Mouse (Mus musculus) right cerebral cortex, adult 2 months (tissue): ENCODE data around the gene Zscan21.
"Not testable (repeated sequence)": the region's sequence is repeated elsewhere in the genome, so short reads cannot be mapped to it uniquely, and the experiment has no call there.

Experiments used
- DNase-seq, 2 experiments: peaks; one replicate each; pipeline ENCODE4 v3.0.0; 2021 to 2022; ENCODE audit warnings: low spot score in 2 of 2

The Zscan21 gene

DNA sequence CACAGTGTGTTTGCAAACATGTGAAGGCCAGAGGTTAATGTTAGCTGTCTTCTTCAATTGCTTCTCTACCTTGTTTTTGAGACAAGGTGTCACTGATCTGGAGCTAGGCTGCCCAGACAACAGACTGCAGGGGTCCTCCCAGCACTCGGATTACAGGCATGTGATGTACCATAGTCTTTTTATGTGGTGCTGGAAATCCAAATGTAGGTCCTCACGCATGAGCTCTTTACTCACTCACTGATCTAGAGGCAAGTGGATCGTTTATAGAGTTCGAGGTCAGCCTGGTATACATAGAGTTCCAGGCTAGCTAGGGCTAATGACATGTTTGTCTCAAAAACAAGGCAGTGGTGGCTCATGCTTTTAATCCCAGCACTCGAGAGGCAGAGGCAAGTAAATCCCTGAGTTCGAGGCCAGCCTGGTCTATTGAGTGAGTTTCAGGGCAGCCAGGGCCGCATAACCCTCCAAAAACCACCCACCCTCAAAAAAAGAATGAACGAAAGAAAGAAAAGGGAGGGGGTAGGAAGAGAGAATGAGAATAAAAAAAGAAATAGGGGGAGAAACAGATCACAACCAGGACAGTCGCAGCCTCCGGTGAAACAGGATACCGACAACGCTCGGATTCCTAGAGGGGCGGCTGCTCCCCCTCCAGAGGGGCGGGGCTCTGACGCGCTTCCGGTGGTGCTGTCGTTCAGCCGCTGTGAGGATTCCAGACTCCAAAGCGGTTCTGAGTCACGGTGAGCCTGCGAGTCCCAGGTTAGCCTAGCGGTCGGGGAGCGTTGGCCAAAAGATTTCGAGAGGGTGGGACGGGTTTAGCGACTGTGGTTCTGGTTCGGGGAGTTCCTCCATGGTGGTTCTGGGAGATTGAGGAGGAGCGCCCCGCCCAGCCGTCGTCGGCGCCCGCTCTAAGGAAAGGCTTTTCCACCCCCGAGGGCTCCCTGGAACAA is at the start of gene Zscan21:
TSS of gene Zscan21 (plus strand) at position 649 of the 944 bp plus-strand sequence.
- peak; percentile 86 to 92 for DNase-seq

DNA sequence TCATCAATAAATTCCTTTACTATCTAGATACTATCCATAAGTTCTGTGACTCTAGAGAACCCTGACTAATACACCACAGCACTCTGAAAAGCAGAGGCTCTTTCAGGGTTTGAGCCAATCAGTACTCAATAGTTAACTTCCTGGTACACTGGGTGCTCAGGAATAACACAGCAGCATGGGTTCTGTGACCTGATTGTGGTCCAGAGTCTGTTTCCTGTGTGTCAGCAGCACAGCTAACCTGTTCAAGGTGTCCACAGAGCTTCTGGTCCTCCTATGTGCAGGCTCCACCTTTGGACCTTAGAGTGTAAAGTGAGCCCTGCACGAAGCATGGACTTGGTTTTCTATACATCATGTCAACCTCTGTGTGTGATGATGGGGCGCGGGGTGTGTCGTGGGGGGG is 42.9 kb upstream of the Zscan21 start:
- no peak for DNase-seq

DNA sequence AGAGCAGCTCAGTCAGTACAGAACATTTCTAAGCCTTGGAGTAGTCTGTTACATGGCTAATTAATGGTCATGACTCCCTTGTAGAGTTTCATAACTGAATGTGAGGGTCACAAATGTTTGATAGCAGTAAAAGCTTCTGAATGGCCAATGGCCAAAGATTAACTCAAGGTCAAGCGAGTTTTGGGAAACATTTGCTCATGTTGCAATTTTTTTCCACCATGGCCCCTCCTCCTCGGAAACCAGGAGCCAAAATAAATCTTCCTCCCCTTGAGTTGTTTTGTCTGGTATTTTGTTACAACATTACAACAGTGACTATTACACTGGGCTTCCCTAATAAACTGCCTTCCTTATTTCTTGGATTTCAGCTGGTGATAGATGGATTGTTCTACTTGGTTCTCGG is 41.0 kb upstream of the Zscan21 start:
- no peak for DNase-seq

DNA sequence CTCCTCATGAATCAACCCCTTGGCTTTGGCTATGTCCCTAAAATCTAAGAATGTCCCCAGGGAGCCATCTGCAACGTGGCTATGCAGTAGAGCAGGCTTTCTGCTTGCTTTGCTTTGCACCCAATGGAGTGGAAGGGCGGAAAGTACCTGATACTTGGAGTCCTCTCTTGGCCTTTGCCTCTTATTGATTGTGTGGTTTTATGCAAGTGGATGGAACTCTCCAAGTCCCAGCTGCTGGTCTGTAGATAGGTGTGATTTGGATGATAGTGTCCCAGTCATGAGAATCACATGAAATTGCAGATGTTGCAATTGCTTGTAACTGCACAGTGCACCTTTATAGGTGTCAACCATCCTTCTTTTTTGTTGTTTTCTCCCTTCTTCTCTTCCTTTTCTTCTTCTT is 40.6 kb upstream of the Zscan21 start:
- DNase-seq, result no peak

DNA sequence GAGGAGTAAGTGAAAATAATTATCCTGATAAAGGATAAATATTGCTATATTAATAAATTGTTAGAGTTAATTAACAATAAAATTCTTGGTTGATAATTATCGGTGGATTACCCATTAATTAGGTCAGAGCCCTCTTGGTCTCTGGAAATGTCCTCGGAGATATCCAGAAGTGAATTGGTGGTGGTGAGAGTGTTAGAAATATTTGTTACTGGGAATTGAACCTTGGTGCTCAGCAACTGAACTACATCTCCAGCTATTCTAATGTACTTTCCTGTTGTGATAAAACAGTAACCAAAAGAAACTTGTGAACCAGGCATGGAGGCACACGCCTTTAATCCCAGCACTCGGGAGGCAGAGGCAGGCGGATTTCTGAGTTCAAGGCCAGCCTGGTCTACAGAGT is 36.2 kb upstream of the Zscan21 start:
- DNase-seq, result no peak

DNA sequence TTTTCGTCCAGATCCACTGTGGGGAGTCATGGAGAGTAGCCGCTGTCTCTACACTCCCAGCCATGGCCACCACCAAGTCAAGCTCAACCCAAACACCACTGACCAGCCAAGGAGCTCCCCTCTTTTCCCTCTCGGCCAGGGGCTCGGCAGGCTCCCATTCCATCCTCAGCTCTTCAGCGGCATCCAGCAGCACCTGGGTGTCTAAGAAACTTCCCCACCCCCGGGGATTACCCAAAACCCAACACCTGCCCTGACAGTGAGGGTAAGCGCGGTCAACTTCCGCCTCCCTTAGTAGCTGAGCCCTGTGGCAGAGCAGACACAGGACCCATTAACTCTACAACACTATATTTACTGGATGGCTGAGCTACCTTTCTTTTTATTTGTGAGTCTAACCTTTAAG is 35.3 kb upstream of the Zscan21 start:
- DNase-seq, result no peak

DNA sequence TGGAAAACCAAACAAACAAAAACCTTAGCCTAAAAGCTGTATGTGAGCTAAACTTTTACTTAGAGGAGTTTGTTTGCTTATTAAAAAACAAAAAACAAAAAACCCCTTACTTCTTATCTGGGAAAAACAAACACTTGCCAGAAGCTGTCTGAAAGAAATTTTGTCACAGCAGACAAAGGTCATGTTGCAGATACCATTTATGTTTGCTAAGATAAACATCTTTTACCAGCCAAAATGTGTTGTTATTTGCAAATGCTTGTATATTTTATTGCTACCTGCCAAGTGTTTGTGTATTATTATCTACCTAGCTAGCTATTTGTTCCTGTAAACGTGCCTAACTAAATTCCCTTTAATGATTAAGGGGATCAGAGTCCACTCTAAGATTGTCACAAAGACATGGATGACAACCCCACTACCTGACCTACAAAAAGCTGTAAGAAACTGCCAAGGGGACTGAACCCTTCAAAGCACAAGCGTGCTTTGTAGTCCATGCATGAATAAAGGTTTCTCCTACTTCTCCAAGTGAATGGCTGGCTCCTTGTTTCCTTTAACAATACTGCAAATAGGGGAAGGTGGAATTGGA is 33.3 kb upstream of the Zscan21 start:
- DNase-seq, result no peak

DNA sequence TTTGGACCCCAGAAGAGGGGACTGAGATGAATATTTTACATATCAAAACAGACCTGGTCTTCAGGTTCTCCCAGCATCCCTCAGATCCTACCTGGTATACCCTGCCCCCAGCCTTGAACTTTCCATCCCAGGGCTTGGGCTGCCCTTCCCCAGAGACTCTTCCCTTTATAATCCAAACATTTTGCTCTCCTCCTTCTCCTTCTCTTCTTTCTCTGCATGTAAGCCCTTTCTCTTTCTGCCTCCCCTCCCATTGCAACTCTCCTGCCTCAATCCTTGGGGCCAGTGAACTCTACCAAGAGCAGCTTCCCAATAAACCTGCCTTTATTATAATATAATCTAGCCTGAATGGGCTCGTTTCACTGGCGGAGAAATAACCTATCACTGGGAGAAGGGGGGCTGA is 32.8 kb upstream of the Zscan21 start:
- DNase-seq, result no peak

DNA sequence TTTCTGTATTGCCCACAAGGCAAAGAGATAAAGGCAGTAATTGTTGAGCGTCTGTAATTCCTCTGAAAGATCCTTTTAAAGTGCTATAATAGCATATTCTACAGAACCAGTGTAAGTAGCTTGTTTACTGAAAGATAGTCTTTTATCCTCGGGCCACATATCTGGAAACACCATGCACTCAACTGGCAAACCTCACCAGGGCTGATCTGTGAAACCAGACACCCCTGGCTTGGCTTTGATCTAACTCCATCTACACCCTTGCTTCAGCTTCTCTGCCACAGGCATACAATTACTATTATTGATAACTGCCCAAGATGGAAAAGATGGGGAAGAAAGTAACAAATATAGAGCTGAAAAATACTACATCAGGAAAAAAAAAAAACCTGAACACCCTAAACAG is 32.2 kb upstream of the Zscan21 start:
- no peak for DNase-seq

DNA sequence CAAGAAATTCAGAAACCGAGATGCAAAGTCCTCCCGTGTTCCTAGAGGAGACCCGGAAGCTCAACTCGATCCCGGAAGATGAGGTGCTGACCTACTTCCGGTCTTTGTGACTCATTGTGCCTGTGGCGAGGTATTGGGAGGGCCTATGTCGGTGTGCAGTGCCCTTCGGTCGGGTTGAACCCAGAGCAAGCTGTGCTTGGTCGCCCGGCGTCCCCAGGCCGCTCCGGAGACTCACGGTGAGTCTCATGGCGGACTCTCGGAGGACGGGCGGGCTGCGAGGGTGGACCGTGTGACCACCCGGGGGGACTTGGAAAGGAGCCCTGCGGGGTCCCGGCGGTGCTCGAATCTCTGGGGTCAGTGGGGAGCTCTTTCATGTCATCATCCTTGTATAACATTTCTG is 31.7 kb upstream of the Zscan21 start, which contains the start of gene Zkscan1:
TSS of gene Zkscan1 (plus strand) at position 89 of the 400 bp plus-strand sequence.
- peak; percentile 82 to 83 for DNase-seq

DNA sequence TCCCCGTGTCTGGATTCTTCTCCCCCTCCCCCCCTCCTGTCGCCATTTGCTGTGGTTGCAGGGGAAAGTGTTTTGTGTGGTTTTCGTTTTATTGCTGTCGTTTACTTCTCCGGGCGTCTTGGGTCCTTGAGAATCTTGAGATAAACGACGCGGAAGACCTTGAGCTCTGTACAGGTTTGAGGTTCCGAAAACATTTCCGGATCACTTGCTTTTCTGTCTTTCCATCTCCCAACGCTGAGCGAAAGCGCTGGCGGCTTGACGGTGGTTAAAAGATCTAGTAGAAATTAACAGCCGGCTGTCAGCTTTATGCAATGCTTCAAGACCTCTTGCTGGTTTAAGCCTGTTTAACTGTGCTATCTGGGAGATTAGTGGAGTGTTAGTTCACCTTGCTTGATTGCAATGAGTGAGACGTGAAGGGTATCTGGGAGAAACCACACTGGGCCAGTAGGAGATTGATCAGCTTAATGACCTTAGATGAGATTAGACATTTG is 31.2 kb upstream of the Zscan21 start:
- DNase-seq, result peak; percentile 21 to 33

DNA sequence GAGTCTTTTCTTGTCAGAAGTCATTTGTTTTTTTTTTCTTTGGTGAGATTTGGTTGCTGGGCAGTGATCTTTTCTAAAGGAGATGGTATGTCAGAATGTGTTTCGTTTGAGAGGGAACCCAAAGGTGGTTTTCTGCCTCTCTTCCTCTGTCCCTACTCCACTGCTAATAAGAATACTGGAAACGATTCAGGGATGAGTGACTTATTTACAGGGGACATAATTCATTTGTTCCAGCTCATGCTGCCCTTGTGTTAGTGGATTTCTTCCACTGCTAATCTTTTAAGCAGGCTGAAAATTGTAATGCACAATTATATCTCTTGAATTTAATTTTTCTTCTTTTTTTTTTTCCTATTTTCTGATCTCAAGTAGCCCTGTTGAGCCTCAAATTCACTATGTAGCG is 29.9 kb upstream of the Zscan21 start:
- no peak for DNase-seq

DNA sequence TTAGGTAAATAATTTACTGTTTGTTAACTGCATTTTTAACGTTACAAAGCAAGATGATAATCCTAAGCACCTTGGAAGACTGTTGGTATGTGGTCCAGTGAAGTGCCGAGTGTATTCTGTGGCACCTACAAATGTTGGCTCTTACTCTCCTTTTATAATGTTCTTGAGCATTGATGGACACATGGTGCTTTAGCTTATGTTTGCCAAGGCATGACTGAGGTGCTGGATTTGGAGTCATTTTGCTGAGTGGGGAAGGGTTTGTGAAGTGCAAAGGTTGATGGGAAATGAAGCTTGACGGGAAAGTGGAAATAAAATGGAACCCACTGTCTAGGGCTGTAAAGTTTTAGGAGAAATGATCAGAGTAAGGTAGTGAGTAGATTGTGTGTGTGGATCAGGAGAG is 28.3 kb upstream of the Zscan21 start:
- no peak for DNase-seq

DNA sequence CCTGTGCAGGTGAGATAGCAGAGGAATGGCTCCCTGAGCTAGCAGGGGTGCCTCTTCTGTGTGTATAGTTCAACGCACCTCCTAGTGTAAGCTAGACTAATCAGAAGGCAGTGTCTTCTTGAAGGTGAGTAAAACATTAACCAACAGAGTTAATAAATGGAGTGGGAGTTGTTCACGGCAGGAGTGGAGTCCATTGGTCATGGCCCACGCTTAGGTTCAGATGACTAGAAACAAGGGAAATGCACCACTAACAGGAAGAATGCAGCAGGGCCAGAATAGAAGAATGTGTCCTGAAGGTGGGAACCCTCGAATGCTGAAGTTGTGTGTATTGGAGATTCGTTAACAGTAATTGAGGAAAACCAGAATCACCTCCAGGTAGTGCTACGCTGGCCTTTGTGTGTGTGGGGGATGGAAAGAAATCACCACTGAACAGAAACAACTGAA is 27.6 kb upstream of the Zscan21 start:
- no peak for DNase-seq

DNA sequence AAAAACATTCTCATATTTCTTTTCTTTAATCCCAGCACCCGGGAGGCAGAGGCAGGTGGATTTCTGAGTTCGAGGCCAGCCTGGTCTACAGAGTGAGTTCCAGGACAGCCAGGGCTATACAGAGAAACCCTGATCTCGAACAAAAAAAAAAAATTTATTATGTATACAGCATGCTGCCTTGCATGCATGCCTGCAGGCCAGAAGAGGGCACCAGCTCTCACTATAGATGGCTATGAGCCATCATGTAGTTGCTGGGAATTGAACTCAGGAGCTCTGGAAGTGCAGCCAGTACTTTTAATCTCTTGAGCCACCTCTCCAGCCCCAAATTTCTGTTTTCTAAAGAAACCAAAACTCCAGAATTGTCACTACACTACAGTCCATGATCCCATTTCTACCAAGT is 26.4 kb upstream of the Zscan21 start:
- DNase-seq, result no peak

DNA sequence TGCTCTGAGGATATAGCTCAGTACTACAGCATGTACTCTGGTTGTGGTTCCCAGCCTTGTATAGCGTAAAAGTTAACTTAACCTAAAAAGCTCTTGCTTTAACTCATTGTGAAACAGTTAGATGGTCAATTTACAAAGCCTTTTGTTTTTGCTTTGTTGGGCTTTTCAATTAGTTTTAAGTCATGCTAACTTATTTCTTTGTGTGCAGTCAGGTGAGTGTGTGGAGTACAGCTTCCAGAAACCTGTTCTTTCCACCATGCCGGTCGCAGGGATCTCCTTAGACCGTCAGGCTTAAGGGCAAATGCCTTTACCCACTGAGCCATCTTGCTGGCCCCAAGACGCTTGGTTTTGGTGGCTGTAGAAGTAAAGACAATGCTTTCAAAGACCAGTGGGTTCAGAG is 26.0 kb upstream of the Zscan21 start:
- DNase-seq, result no peak

DNA sequence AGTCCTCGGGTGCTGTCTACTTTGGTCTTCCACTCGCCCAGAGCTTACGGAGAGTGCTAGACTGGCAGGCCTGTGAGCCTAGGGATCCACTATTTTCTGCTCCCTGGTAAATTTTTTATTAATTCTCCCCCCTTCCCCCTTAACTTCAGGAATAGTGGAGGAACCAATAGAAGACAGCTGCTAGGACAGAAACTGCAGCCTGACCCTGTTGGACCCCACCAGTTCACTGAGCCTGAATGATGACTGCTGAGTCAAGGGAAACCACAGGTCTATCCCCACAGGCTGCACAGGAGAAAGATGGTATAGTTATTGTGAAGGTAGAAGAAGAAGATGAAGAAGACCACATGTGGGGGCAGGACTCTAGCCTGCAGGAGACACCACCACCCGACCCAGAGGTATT is 23.9 kb upstream of the Zscan21 start:
- no peak for DNase-seq

DNA sequence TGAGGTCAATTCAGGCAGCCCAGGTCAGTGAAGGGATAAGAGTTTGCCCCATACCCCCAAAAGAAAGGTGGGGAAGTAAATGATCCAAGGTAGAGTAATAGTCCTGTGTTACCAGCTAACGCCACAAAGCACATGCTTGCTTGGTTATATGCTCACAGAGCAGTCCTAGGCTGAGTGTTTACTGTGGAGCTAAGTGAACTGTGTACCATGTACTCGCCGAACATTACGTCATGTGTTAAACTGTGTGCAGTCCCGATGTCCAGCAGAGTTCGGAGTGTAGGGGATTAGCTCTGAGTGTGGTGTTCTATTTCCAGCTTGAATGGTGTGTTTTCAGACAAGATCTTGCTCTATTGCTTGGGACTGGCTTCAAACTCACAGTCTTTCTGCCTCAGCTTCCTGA is 22.2 kb upstream of the Zscan21 start:
- no peak for DNase-seq

DNA sequence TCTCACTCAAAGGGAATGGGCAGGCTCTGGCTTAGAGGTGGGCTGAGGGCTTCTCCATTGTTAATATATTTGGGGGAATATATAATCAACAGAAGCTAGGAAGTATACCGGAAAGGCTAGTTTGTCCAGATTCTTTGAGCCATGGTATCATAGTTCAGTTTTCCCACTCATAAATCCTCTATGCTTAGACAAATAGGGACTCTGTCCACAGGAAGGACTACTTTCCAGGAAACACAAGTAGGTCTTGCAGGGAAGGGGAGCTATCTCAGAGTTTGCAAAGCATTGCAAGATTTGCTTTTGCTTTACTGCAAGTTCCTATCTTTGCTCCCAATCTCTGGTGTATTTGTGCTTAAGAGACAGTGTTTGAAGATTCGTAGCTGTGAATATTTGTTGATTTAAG is 11.7 kb upstream of the Zscan21 start:
- no peak for DNase-seq

DNA sequence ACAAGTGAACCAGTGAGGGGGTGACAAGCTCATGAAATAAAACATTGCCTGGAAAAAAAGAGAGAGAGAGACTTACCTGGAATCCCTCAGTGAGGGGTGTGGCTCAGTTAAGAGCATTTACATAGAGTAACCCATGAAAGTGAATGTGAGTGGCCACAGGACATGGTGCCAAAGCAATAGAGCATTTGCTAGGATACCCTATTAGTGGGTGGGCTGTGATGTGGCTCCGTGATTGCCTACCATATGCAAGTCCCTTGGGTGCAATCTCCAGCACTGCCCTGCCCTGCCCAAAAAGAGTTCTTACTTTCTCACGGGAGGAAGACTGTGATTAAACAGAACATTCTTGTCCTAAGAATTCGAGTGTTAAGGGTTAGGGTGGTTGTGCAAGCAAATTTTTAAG is 9.6 kb upstream of the Zscan21 start:
- no peak for DNase-seq

DNA sequence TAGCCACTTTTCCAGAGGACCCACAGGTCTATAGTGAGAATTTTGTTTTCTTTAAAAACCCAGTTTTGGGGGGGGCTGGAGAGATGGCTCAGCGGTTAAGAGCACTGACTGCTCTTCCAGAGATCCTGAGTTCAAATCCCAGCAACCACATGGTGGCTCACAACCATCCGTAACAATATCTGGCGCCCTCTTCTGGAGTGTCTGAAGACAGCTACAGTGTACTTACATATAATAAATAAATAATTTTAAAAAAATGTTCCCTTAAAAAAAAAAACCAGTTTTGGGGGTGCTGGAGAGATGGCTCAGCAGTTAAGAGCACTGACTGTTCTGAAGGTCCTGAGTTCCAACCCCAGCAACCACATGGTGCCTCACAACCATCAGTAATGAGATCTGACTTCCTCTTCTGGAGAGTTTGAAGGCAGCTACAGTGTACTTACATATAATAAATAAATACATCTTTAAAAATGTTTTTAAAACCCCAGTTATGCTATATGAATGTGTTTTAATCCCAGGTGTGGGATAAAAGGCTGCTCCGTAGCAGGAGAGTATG is 6.8 kb upstream of the Zscan21 start:
- DNase-seq, result not testable (repeated sequence)

DNA sequence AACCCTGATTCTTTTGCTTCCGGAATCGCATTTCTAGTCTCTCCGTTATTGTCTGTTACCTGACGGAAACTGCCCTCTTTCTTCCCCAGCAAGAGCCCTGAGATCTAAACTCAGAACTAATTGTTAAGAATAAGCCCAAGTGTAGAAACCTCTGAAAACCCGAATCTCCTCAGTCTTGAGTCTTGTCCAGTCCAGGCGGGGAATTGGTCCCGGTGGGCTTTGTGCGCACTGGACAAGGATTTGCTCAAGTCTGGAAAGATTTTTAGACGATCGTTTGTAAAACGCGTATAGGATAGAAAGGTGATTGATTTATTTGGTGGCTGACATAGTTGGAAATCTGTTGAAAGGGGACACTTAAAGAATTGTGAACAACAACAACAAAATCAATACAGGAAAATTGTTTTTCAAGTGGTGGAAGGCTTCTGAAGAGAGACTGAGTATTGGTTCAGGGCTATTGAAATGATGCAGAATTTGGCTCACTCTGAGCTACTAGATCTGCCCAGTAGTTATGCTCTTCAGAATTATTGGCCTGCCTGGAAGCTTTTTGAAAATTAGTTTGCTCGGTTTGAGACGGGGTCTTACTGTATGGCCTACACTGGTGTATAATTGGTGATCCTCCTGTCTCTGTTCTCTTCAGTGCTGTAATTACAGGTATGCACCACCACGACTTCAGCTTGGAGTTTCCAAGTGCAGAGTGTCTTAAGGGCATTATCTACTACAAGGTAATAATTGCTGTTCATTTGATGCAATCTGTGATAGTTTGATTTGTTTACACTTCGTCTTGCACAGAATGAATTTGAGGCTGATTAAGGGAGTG is 704 bp downstream of the Zscan21 start:
- DNase-seq, result no peak
